In the genomic region with DNA sequence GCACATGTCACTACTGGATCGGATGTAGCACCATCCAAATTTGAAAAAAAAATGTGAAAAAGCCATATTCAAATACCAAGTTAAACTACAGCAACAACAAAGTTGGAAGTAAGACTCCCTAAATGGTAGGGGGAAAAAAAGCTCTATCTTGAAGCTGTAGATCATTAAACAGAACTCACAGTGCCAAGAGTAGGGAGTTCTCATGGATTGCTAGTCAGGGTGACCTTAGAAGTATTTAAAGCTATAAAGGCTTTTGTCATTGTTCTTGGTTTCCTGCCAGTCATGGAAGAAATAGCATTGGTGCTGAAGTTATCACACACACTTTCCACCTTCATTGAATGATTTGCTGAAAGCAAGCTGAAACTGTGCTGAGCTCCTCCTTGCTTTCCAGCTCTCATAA, we compare ENCODE assay signal across 21 mouse cellular contexts.
A peak's percentile ranks its signal among the peaks of the same experiment; 100 is the strongest.
DNase-seq lines count a peak whose midpoint lies in the region; ATAC-seq and TF ChIP-seq lines count a peak whose summit lies in the region.
"Had no signal": no experiment of that assay in that cellular context is flagged by ENCODE, and none has a peak within 500 bp of the region (broad histone marks: within the 10 kb centered on the region; RNA-seq: fewer than 3 reads in every experiment).

No protein-coding gene starts in this region.

- H3K4me3 ChIP-seq in heart, embryonic 13.5 days = no peak overlapping the region
- H3K4me3 ChIP-seq in lung, embryonic 14.5 days (ENCODE audit: low read depth, low read length) = no peak overlapping the region
- H3K4me3 ChIP-seq: embryonic facial prominence, embryonic 15.5 days; erythroblast, embryonic 14.5 days; forebrain, embryonic 10.5 days; heart, adult 2 months; hindbrain, embryonic 15.5 days had no signal

- H3K4me2 ChIP-seq in heart, embryonic 13.5 days = no peak overlapping the region
- no peak overlapping the region for H3K4me2 ChIP-seq in lung, embryonic 14.5 days
- H3K4me2 ChIP-seq: embryonic facial prominence, embryonic 15.5 days; hindbrain, embryonic 15.5 days had no signal

- no peaks in the 10 kb centered on the region for H3K9me3 ChIP-seq in heart, embryonic 13.5 days
- no peaks in the 10 kb centered on the region for H3K9me3 ChIP-seq in lung, embryonic 14.5 days (ENCODE audit: low read depth, low read length)
- H3K9me3 ChIP-seq: embryonic facial prominence, embryonic 15.5 days; forebrain, embryonic 10.5 days; hindbrain, embryonic 15.5 days had no signal

- WGBS in heart, embryonic 13.5 days = 90% methylated on average over 1 of the region's 1 CpGs
- 86% methylated on average over 1 of the region's 1 CpGs for WGBS in lung, embryonic 14.5 days

- DNase-seq in heart, adult 11 months = no peak
- DNase-seq in heart, postnatal 10 days = peak; percentile 3
- no peak for DNase-seq in heart, adult 9 months (ENCODE audit: low spot score in 2 of 2)
- DNase-seq in kidney, adult 9 months = peak; percentile 66
- DNase-seq in kidney, postnatal 4 days = no peak
- peak; percentile 7 for DNase-seq in lung, embryonic 14.5 days
- DNase-seq in lung, postnatal 36 days = no peak
- DNase-seq: adrenal gland, postnatal 10 days; cerebellum, adult 11 months; cerebellum, adult 8-10 months; cerebellum, postnatal 14 days; embryo, embryonic 11 days; gastrocnemius, postnatal 36 days; heart, adult 2 months; heart, postnatal 14 days had no signal

- no peak for ATAC-seq in heart, embryonic 13.5 days (ENCODE audit: extremely low read depth, insufficient number of reproducible peaks, low FRiP score, low TSS enrichment)
- no peak for ATAC-seq in lung, embryonic 14.5 days (ENCODE audit: insufficient read depth)
- ATAC-seq: forebrain, embryonic 14.5 days had no signal

- intact Hi-C loops in heart, postnatal 10 days (cut with DNase I) = no loop called here

- peak overlapping the region; percentile 36; the same call in 1 of the 2 replicates for H3K27ac ChIP-seq in heart, embryonic 13.5 days (replicated peaks)
- H3K27ac ChIP-seq in lung, embryonic 14.5 days (ENCODE audit: low read depth) = no peak overlapping the region
- H3K27ac ChIP-seq: embryonic facial prominence, embryonic 15.5 days; forebrain, embryonic 10.5 days; heart, adult 2 months; hindbrain, embryonic 15.5 days had no signal

- no peaks in the 10 kb centered on the region; the same call in 1 of the 2 replicates for H3K36me3 ChIP-seq in heart, embryonic 13.5 days
- no peaks in the 10 kb centered on the region for H3K36me3 ChIP-seq in lung, embryonic 14.5 days (ENCODE audit: insufficient read depth)
- H3K36me3 ChIP-seq: embryonic facial prominence, embryonic 15.5 days; forebrain, embryonic 10.5 days; hindbrain, embryonic 15.5 days had no signal

- H3K27me3 ChIP-seq in heart, embryonic 13.5 days (replicated peaks) = no peaks in the 10 kb centered on the region
- H3K27me3 ChIP-seq in lung, embryonic 14.5 days (ENCODE audit: insufficient read depth, low read length) = no peaks in the 10 kb centered on the region
- H3K27me3 ChIP-seq: embryonic facial prominence, embryonic 15.5 days; hindbrain, embryonic 15.5 days had no signal

- no peaks in the 10 kb centered on the region for H3K4me1 ChIP-seq in heart, embryonic 13.5 days
- H3K4me1 ChIP-seq in lung, embryonic 14.5 days (ENCODE audit: insufficient read depth) = no peaks in the 10 kb centered on the region
- H3K4me1 ChIP-seq: embryonic facial prominence, embryonic 15.5 days; forebrain, embryonic 10.5 days; hindbrain, embryonic 15.5 days had no signal

- no peak overlapping the region for H3K9ac ChIP-seq in heart, embryonic 13.5 days
- H3K9ac ChIP-seq in lung, embryonic 14.5 days = no peak overlapping the region
- H3K9ac ChIP-seq: embryonic facial prominence, embryonic 15.5 days; hindbrain, embryonic 15.5 days had no signal

- no peak for TF ChIP-seq CTCF in lung, embryonic 14.5 days (IDR thresholded peaks at IDR 0.05; ENCODE audit: low read depth)

Comparison
In these comparisons a context has a peak if more than half of its experiments do, and no peak if none do; other contexts are left out.
1. DNase-seq: peak in heart, postnatal 10 days (2 of 2), kidney, adult 9 months (single experiment) and lung, embryonic 14.5 days (single experiment); none in heart, adult 11 months (single experiment), heart, adult 9 months (0 of 2), kidney, postnatal 4 days (0 of 2) and lung, postnatal 36 days (single experiment).